Mouse (Mus musculus): ENCODE results near the gene Gm44502. TPM values are rescaled to one million over a fixed set of nuclear protein-coding genes. Genes with fewer than 3 reads are reported as not detected.

Gm44502 gene
- 1 to 10 TPM in 1 of 2 experiments, under 1 TPM in 1; 0.87 to 2.0 TPM for total RNA-seq (2021)
- long read RNA-seq, experiment 1, partial matches to known transcripts: 0 of 2 reads
- long read RNA-seq, experiment 1, other reads (novel, unspliced or antisense): 2 of 2 reads
- long read RNA-seq, experiment 2, partial matches to known transcripts: 5 of 5 reads
- long read RNA-seq, experiment 2, other reads (novel, unspliced or antisense): 0 of 5 reads

- intact Hi-C loops (cut with DNase I): loop anchor here (2.0 kb wide), 1 partner anchor 73 kb away; no protein-coding TSS in a partner anchor
Observed at GRCm38 (mm10) chr15:89429352-89430221, at the start of gene Gm44502, which contains the start of the genes C730034F03Rik and Chkb. Gene Gm44502, minus strand, starts transcription at chr15:89429696. Gene C730034F03Rik, plus strand, starts transcription at chr15:89429589. Gene Chkb, minus strand, starts transcription at chr15:89429908.

GRCm38 (mm10) chr15:89478622-89479021 lies 49.1 kb upstream of the Gm44502 start:
- no peak overlapping the region for H3K27ac ChIP-seq
- no peak overlapping the region for H3K4me3 ChIP-seq
- no peak for DNase-seq
- TF ChIP-seq CTCF (IDR thresholded peaks at IDR 0.05): no peak
- intact Hi-C loops (cut with DNase I): no loop called here

More at GRCm38 (mm10) chr15:89429352-89430221, at the start of gene Gm44502, which contains the start of the genes C730034F03Rik and Chkb:
- Histone ChIP-seq H3K27ac (peak within 1 kb of the TSS; percentile 99), H3K4me3 (peak within 1 kb of the TSS; percentile 71)
- peak; percentile 96 for DNase-seq
- no peak for TF ChIP-seq CTCF (IDR thresholded peaks at IDR 0.05)

GRCm38 (mm10) chr15:89477806-89478205 lies 48.3 kb upstream of the Gm44502 start:
- Histone ChIP-seq H3K4me3 (no peak overlapping the region), H3K27ac (peak overlapping the region; percentile 46; the same call in 1 of the 2 replicates)
- no peak for TF ChIP-seq CTCF (IDR thresholded peaks at IDR 0.05)
- DNase-seq: no peak
- intact Hi-C loops (cut with DNase I): no loop called here

GRCm38 (mm10) chr15:89477091-89477491 lies 47.6 kb upstream of the Gm44502 start, which contains the start of gene Arsa:
Gene Arsa, minus strand, starts transcription at chr15:89477425.
- peak within 1 kb of the TSS; percentile 90 for H3K27ac ChIP-seq
- peak within 1 kb of the TSS; percentile 73 for H3K4me3 ChIP-seq
- TF ChIP-seq CTCF (IDR thresholded peaks at IDR 0.05): no peak
- intact Hi-C loops (cut with DNase I): no loop called here
- peak; percentile 33 for DNase-seq

GRCm38 (mm10) chr15:89476475-89476815 lies 46.9 kb upstream of the Gm44502 start:
- intact Hi-C loops (cut with DNase I): no loop called here
- DNase-seq: no peak
- H3K4me3 ChIP-seq: peak overlapping the region; percentile 73
- no peak for TF ChIP-seq CTCF (IDR thresholded peaks at IDR 0.05)
- peak overlapping the region; percentile 90 for H3K27ac ChIP-seq

- H3K4me3 ChIP-seq: peak overlapping the region; percentile 73
- peak overlapping the region; percentile 90 for H3K27ac ChIP-seq
- peak; percentile 97 for DNase-seq
- intact Hi-C loops (cut with DNase I): no loop called here
- no peak for TF ChIP-seq CTCF (IDR thresholded peaks at IDR 0.05)
Observed at GRCm38 (mm10) chr15:89475611-89476474, 46.3 kb upstream of the Gm44502 start.

- intact Hi-C loops (cut with DNase I): no loop called here
Observed at GRCm38 (mm10) chr15:89475293-89475600, 45.8 kb upstream of the Gm44502 start.

GRCm38 (mm10) chr15:89474596-89475292 lies 45.2 kb upstream of the Gm44502 start:
- Histone ChIP-seq H3K4me3 (peak overlapping the region; percentile 73), H3K27ac (no peak overlapping the region)
- no peak for TF ChIP-seq CTCF (IDR thresholded peaks at IDR 0.05)
- peak; percentile 29 for DNase-seq
- intact Hi-C loops (cut with DNase I): loop anchor here (5.0 kb wide), 1 partner anchor 43 kb away; no protein-coding TSS in a partner anchor

More at GRCm38 (mm10) chr15:89475293-89475600, 45.8 kb upstream of the Gm44502 start:
- peak overlapping the region; percentile 90; the same call in 1 of the 2 replicates for H3K27ac ChIP-seq
- DNase-seq: no peak
- H3K4me3 ChIP-seq: peak overlapping the region; percentile 73
- TF ChIP-seq CTCF (IDR thresholded peaks at IDR 0.05): no peak

GRCm38 (mm10) chr15:89473921-89474320 lies 44.4 kb upstream of the Gm44502 start:
- intact Hi-C loops (cut with DNase I): loop anchor here (5.0 kb wide), 1 partner anchor 43 kb away; no protein-coding TSS in a partner anchor
- no peak overlapping the region for H3K4me3 ChIP-seq
- DNase-seq: no peak
- no peak overlapping the region for H3K27ac ChIP-seq
- TF ChIP-seq CTCF (IDR thresholded peaks at IDR 0.05): no peak

GRCm38 (mm10) chr15:89473370-89473769 lies 43.9 kb upstream of the Gm44502 start:
- DNase-seq: no peak
- TF ChIP-seq CTCF (IDR thresholded peaks at IDR 0.05): no peak
- intact Hi-C loops (cut with DNase I): loop anchor here (5.0 kb wide), 1 partner anchor 44 kb away; no protein-coding TSS in a partner anchor
- no peak overlapping the region for H3K27ac ChIP-seq
- H3K4me3 ChIP-seq: no peak overlapping the region

GRCm38 (mm10) chr15:89471476-89471875 lies 42.0 kb upstream of the Gm44502 start:
- DNase-seq: no peak
- intact Hi-C loops (cut with DNase I): loop anchor here (5.0 kb wide), 1 partner anchor 46 kb away; no protein-coding TSS in a partner anchor
- H3K27ac ChIP-seq: no peak overlapping the region
- H3K4me3 ChIP-seq: no peak overlapping the region
- TF ChIP-seq CTCF (IDR thresholded peaks at IDR 0.05): no peak
